Mouse (Mus musculus): ENCODE results near the gene Stat5b.

Gene Stat5b

GRCm38 (mm10) chr11:100816801-100817200 lies 33.7 kb downstream of the Stat5b start:
- peak; percentile 45 for DNase-seq (ENCODE audit: inconsistent ontology term)

GRCm38 (mm10) chr11:100816342-100816741 lies 34.2 kb downstream of the Stat5b start:
- DNase-seq (ENCODE audit: inconsistent ontology term) = no peak

- DNase-seq (ENCODE audit: inconsistent ontology term) = peak; percentile 23
These were observed 36.0 kb downstream of the Stat5b start for GRCm38 (mm10) chr11:100814498-100814897.

- DNase-seq (ENCODE audit: inconsistent ontology term) = no peak
These were observed 39.4 kb downstream of the Stat5b start for GRCm38 (mm10) chr11:100811132-100811531.

DNA sequence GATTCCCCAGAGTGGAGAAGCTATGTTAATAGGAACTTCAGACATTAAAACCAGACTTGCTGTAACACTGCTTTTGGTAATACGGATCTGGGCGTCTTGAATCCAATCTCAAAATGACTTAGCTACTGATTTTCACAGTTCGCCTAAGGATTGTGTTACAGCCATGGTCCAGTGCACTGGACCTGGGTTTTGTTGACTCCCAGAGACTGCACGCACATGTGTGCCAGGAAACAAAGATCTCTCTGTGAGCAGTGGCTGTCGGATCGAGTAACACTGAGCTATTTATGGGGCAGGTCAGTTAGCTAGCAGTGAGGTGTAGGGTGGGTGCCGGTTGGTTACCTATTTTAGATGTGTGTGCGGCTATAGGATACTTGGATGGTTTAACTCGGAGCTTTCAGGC lies 40.0 kb downstream of the Stat5b start:
- DNase-seq (ENCODE audit: inconsistent ontology term) = no peak

- peak; percentile 82 for DNase-seq (ENCODE audit: inconsistent ontology term)
These were observed 43.9 kb downstream of the Stat5b start for GRCm38 (mm10) chr11:100806380-100807305.

DNA sequence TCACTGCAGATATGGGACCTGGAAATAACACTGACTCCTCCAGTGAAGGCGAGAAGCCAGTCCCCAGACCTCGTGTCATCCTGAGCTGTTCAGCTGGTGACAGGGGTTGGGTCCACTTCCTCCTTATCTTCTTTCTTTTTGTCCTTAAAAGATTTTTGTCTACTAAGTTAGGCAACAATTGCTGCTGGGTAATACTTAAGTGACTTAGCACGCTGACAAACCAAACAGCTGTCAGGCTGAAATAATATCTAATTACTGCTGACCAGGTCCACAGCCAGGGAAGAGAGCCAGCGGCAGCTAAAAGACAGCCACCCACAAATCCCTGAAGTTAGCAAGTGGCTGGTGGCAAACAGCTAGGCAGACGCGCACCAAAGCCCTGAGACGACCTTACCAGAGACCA lies 45.0 kb downstream of the Stat5b start:
- no peak for DNase-seq (ENCODE audit: inconsistent ontology term)

DNA sequence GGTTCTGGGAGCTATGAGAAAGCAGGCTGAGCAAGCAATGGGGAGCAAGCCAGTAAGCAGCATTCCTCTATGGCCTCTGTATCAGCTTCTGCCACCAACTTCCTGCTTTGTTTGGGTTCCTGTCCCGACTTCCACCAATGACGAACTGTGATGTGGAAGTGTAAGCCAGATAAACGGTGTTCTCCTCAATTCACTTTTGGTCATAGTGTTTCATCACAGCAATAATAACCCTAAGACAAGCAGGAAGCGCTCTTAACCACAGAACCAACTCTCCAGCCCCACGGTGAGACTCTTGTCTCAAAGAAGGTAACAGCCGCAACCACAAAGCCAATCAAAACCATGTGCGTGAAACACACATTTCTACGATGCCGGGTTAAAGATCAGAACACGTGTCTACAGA lies 46.1 kb downstream of the Stat5b start:
- no peak for DNase-seq (ENCODE audit: inconsistent ontology term)

GRCm38 (mm10) chr11:100799426-100799825 lies 51.1 kb downstream of the Stat5b start:
- DNase-seq (ENCODE audit: inconsistent ontology term) = no peak

DNA sequence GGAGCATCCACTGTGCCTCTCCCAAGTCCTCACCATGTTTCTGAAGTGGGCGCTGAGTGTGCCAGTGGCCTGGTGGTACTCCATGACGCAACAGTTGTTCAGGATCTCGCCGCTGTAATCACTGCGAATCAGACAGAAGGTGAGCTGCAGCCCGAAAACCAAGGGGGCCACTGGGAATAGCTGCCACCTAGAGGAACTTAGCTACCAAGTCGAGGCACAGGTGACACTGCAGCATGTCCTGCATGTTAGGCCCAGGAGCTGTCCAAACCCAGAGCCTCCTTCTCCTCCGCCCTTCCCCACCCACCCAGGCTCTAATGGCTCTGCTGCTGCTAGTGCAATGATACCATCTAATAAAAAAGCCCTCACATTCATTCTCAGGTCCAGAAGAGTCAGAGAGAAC lies 53.9 kb downstream of the Stat5b start:
- DNase-seq (ENCODE audit: inconsistent ontology term) = no peak

DNA sequence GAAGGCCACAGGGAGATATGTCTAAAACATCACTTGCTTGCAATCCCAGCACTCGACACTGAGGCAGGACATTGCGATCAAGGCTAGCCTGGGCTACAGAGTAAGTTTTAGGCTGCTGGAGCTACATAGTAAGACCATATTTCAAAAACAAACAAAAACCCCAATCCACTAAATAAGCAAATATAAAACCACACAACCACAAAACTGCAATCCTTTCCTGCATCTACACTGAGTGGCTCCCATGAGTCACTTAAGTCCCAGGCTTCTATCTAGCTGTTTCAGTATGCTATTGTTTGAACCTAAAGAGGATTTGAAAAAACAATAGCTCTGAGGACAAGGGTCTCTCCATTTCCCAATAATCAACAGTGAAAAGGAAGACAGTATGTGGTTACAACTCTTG lies 55.1 kb downstream of the Stat5b start:
- DNase-seq (ENCODE audit: inconsistent ontology term) = no peak

- DNase-seq (ENCODE audit: inconsistent ontology term) = peak; percentile 60
These were observed 59.0 kb downstream of the Stat5b start for GRCm38 (mm10) chr11:100791457-100792049.

GRCm38 (mm10) chr11:100790644-100791043 lies 59.9 kb downstream of the Stat5b start:
- DNase-seq (ENCODE audit: inconsistent ontology term) = peak; percentile 24

DNA sequence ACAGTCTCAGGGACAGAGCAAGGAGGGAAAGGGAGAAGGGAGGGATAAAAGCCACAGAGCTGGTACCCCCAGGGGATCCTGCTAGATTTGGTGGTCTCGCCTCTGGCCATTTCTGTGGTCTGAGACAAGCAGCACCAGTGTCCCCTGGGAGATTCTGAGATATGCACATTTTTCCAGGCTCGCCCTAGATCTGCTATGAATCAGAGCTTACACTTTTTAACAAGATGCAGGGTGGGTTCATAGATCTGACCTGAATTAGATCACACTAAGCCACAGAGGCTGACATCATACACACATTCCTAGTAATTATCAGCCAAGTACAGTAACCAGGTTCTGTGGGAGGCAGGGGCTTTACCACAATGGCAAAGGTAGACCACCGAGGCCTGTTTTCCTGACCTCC lies 60.8 kb downstream of the Stat5b start:
- peak; percentile 72 for DNase-seq (ENCODE audit: inconsistent ontology term)

DNA sequence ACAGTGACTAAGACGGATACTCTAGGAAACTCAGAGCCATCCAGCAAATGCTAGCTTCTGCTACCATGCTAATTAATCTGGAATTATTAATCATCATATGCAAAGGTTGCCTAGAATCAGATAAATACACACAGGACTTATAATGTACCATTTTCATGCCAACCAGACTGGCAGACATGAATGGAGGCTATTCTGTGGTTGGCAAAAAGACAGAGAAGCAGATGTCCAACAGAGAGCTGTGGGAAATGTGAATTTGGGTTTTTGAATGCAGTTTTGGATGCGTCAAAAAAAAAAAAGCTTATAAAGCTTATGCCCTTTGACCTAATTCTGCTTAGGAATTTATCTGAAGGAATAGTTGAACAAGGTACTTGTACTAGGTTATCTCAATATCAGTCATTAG lies 64.8 kb downstream of the Stat5b start:
- no peak for DNase-seq (ENCODE audit: inconsistent ontology term)

GRCm38 (mm10) chr11:100784286-100784685 lies 66.2 kb downstream of the Stat5b start:
- no peak for DNase-seq (ENCODE audit: inconsistent ontology term)

- no peak for DNase-seq (ENCODE audit: inconsistent ontology term)
These were observed 68.0 kb downstream of the Stat5b start for GRCm38 (mm10) chr11:100782568-100782967.

DNA sequence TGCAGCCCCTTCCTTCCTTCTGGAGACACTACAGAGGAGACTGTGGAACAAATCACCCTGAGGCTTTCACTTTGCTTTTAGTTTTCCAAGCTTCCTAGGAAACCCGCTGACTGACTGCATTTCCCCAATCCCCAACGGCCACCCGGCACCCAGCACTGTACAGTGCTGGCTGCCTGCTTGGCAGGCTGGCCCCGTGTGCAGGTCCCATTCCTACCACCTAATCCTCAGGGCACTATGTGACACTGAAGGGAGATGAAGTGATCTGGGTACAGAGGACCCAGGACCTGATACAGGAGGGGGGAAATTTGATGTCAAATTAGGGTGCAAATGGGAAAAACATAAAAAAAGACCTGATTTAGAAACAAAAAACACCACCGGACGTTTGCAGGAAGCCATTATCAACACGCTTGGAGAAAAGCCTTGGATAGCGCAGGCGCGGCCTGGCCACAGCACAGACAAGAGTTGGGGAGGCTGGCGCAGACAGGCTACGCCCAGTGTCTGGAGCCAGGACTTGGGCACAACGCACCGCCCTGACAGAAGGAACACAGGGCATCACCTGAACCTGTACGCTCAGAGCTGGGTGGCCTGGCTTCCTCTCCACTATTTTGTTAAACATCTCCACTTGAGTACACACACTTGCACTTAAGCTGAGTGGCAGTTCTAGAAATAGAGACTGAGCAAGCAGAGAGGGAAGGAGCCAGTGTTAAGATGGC lies 68.6 kb downstream of the Stat5b start:
- DNase-seq (ENCODE audit: inconsistent ontology term) = no peak

- DNase-seq (ENCODE audit: inconsistent ontology term) = no peak
These were observed 70.3 kb downstream of the Stat5b start for GRCm38 (mm10) chr11:100780247-100780646.

DNA sequence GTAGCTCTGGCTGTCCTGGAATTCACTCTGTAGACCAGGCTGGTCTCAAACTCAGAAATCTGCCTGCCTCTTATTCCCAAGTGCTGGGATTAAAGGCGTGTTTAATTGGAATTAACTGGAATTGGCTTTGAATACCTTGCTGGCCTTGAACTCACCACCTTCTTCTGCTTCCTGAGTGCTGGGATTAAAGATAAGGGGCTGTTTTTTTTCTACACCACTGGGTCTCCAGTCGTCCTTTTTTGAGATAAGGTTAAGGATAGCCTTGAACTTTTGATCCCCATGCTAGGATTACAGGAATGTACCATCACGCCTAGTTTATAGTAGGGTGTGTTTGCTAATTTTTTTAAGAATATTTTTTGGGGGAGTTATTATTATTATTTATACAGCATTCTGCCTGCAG lies 72.5 kb downstream of the Stat5b start:
- DNase-seq (ENCODE audit: inconsistent ontology term) = no peak

GRCm38 (mm10) chr11:100775921-100776320 lies 74.6 kb downstream of the Stat5b start:
- DNase-seq (ENCODE audit: inconsistent ontology term) = no peak

DNA sequence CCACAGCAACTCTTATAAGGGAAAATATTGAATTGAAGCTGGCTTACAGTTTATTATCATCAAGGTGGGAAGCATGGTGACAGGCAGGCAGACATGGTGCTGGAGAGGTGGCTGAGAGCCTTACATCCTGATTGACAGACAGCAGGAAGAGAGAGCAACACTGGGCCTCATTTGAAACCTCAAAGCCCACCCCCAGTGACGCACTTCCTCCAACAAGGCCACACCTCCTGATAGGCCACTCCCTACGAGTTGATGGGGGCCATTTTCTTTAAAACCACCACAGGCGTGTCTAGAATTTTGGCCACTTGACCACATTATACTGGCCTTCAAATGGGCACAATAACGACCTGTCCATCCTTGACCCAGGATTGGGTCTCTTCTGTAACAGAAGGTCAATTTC lies 76.3 kb downstream of the Stat5b start:
- no peak for DNase-seq (ENCODE audit: inconsistent ontology term)

Data from Muller cell, postnatal 12 days (primary cell).